Mouse (Mus musculus) lung, adult 18-20 months (tissue): ENCODE data around the gene A130010J15Rik.
A peak's percentile ranks its signal among the peaks of the same experiment; 100 is the strongest.

ENCODE experiments used
- DNase-seq, 2 experiments: peaks; one replicate each; pipeline ENCODE4 v3.0.0; 2022; ENCODE audit warnings: mixed read lengths in 2 of 2

The A130010J15Rik gene

DNA sequence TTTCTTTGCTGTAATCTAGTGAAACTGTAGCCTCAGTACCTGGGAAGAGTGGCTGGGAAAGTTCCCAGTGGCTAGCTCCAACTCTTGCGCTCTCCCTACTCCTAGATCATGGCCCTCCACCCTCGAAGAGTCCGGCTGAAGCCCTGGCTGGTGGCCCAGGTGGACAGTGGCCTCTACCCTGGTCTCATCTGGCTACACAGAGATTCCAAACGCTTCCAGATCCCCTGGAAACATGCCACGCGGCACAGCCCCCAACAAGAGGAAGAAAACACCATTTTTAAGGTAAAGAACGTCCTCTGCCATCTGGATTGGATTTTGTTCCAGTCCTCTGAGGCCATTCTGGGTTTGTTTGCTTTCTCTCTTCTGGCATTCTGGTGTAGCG is 10.7 kb upstream of the A130010J15Rik start:
- no peak for DNase-seq

- no peak for DNase-seq
Measured at GRCm38 (mm10) chr1:193159163-193159562, 8.7 kb upstream of the A130010J15Rik start.

GRCm38 (mm10) chr1:193159613-193160012 is 8.2 kb upstream of the A130010J15Rik start:
- DNase-seq: no peak

GRCm38 (mm10) chr1:193160317-193161032 is 7.4 kb upstream of the A130010J15Rik start:
- peak; percentile 70 to 76 for DNase-seq

DNA sequence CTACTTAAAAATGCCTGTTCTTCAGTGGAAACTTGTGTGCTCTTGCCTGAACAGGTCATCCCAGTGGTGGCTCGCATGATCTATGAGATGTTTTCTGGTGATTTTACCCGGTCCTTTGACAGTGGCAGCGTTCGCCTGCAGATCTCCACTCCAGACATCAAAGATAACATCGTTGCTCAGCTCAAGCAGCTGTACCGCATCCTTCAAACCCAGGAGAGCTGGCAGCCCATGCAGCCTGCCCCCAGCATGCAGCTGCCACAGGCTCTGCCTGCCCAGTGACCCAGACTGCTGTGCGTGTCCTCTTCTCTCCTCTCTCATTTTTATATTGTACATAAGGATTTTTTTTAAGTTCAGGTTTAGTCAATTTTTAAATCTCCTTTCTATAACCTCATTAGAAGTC is 1.4 kb downstream of the A130010J15Rik start:
- no peak for DNase-seq

DNA sequence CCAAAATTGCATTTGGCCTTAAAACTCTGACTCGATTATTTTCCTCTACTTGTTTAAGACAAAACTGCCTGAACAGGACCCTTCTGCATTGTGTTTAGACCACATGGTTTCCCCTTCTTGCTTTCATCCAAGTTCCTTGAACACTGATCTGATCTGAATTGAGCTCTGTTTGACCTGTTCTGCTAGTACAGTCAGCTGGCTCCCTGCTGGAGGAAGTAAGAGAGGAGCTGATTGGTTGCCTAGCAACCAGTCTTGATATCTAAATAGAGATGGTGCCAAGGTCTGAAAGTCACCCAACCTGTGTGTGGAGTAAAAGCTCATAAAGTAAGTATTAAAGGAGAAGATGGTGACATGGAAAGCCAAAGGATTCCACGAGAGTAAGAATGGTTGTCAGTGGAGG is 2.0 kb downstream of the A130010J15Rik start:
- DNase-seq: peak; percentile 46 to 77

GRCm38 (mm10) chr1:193172991-193173809 is 5.4 kb downstream of the A130010J15Rik start:
- peak; percentile 98 for DNase-seq

- no peak for DNase-seq
Measured at GRCm38 (mm10) chr1:193173810-193174129, 5.9 kb downstream of the A130010J15Rik start.

DNA sequence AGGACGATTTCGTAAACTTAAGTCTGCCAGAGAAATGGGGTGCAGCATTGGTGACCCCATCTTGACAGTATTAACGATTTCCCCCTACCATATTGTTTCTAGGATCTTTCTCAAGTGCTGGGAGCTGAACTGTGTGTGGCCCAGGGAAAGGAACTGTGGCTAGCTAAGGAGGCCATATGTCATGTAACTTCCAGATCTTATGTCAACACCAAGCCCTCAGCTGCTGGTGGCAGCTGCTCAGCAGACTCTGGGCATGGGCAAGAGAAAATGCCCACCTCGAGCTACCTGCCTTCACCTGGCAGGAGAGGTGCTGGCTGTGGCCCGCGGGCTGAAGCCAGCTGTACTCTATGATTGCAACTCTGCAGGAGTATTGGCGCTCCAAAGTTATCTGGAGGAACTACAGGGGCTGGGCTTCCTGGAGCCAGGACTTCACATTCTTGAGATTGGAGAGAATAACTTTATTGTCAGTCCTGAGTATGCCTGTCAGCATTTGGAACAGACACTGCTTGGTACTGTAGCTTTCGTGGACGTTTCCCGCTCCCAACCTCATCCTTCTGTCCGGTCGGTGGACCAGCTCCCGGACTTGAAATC is 6.4 kb downstream of the A130010J15Rik start:
- no peak for DNase-seq

- DNase-seq: no peak
Measured at GRCm38 (mm10) chr1:193181104-193181503, 13.3 kb downstream of the A130010J15Rik start.

DNA sequence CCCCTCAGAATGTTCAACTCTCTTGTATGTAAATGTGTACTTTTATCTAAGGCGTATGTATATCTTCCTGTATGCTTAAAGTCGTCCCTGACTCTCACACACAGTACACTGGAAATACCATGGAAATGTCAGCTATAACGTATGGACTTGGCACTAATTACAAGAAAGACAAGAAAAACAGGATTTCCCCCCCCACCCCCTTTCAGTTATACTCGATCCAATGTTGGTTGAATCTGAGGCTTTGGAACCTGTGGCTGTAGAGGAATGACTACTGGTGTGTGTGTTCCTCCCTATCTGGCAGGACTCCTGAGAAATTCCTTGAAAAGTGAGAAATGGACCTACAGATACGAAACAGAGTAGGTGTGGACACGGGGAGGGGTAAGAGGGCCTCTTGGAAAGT is 20.4 kb downstream of the A130010J15Rik start:
- DNase-seq: no peak

DNA sequence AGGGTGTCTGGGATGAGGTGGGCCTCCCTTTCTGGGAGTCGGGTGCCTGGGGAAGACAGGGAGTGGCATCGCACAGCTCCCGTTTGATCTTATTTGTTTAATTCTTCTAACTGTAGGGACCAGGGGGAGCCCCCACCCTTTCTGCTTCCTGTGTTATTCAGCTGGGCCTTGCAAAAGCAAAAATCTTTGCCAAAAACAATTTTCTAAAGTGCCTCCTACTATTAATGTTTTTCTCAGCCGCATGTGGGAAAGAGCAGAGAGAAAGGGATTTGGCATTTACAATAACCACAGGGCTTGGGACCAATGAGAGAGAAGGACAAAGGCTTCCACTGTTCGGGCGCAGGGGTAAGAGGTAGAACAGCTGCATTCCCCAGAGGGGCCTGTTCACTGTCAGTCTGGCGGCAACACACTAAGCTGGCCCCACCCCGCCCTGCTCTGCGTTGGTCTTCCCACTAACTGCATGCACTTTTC is 21.3 kb downstream of the A130010J15Rik start:
- DNase-seq: peak in 1 of 2 experiments; percentile 28

GRCm38 (mm10) chr1:193189771-193190170 is 21.9 kb downstream of the A130010J15Rik start:
- no peak for DNase-seq

- DNase-seq: no peak
Measured at GRCm38 (mm10) chr1:193191675-193192283, 23.9 kb downstream of the A130010J15Rik start.

DNA sequence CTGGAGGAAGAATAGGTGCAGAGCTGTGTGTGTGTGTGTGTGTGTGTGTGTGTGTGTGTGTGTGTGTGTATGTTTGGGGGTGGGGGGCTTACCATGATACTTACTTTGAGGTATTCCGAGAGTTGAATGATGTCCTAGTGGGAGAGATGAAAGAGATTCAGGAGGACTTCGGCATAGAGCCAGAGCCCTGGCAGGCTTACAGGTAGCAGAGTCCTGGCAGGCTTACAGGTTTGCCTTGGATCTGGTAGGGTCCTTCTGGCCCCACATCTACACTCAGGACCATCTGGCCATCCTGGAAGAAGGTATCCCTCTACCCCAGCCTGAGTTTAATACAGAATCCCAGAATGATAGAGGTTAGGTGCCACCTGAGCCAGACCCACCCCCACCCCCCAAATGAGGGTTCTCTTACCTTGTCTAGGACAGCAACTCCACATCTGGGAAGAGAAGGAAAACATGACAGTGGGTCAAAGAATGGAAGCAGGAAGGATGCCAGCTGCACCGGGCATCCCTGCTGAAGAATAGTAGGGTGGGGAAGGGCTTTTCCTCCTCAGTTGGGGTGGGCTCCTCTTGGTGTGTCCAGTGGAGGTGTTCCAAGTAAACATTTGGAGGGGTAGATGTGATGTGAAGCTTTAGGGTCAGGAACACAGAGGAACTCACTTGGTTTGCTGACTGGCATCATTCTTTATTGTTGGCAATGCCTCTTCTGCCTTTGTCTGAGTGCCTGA is 26.7 kb downstream of the A130010J15Rik start:
- no peak for DNase-seq

DNA sequence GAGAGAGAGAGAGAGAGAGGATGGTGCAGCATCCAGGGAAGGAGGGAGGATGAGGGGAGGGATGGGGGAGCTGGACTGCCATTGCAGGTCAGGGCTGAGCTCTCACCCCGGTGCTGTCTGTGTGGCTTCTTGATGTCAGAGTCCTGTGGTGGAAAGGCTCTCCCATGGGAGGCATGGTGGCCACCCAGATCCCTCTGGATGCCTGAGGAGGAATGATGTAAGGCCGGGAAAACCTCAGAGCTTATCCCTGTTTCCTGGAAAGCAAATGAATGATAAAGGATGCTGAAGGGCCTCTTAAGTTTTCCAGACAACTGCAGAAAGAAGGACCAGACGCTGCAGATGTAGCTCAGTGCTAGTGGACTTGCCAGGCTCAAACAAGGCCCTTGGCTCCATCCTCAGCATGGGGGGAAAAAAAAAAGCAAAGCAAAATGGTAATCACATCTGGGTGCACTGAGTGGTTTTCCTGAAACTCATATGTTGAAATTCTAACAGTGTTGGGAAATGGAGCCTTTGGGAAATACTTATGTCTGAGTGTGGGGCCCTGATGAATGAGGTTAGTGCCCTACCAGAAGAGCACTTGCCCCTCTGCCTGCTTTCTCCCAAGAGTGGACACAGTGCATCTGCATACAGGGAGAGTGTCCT is 27.4 kb downstream of the A130010J15Rik start:
- no peak for DNase-seq

- no peak for DNase-seq
Measured at GRCm38 (mm10) chr1:193197494-193198205, 29.8 kb downstream of the A130010J15Rik start.

DNA sequence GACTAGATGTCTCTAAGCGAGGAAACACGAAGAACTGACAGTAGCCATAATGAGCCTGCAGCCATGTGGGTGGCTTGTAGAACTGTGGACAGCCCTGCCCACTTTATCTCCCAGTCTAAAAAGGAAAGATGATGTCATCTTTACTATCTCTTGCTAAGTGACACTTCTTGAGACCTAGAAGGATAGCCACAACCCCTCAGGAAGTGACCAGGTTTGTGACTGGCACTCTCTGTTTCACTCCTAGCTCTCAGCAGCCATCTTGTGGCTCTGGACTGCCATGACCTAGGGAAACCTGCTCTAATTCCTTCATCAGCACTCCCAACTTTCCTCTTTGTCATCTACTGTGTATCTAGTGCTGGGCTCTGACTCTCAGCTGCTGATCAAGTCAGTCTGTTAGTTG is 30.5 kb downstream of the A130010J15Rik start:
- no peak for DNase-seq

DNA sequence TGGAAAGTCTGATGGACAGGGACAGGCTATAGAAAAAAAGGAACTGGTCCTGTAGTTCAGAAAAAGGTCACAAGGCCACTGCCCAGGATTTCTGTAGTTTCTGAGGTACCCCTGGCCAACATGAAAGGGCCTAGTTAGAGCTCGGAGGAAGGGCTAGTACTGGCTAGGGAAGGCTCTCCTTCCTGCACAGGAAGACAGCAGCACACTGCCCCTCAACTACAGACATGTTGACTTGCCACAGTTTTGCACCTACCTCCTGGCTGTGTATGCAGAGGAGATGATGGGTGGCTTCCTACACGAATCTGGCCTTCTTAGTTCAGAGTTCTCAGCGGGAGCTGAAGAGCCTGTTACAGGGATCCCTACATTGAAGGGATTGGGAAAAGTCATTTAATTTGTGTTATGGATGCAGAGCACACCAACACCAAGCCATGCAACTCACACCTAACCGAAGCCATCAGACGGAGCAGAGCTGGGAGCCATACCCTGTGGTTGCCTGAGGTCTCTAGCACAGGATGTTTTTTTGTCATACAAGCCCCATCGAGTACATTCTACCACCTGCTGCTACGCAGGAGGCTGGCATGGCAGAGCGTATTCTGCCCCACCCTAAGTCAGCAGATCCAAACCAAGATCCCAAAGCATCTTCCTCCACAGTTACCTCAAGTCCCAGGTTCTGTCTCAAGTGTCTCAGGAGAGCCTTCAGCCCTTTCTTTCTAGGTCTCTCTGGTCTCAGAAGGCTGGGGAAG is 33.0 kb downstream of the A130010J15Rik start:
- peak in 1 of 2 experiments; percentile 7 for DNase-seq

GRCm38 (mm10) chr1:193201383-193201778 is 33.5 kb downstream of the A130010J15Rik start, which contains the start of gene Traf3ip3:
TSS of gene Traf3ip3 (minus strand) at chr1:193201703.
- DNase-seq: peak; percentile 64 to 66

- no peak for DNase-seq
Measured at GRCm38 (mm10) chr1:193203821-193204220, 36.0 kb downstream of the A130010J15Rik start.
